Mouse (Mus musculus): ENCODE data around the gene Zdhhc12. TPM values are rescaled to one million over a fixed set of nuclear protein-coding genes. Genes with fewer than 3 reads are reported as not detected.
A peak's percentile ranks its signal among the peaks of the same experiment; 100 is the strongest.

The Zdhhc12 gene
- total RNA-seq, 2 experiments from 2014 or later: 3.9 to 4.7 TPM

GRCm38 (mm10) chr2:30107646-30108045 lies 14.2 kb upstream of the Zdhhc12 start:
- intact Hi-C loops (cut with DNase I): loop anchor here (5.0 kb wide), 1 partner anchor 55 kb away; no protein-coding TSS in a partner anchor

GRCm38 (mm10) chr2:30106364-30106763 lies 12.9 kb upstream of the Zdhhc12 start:
- no peak for DNase-seq (ENCODE audit: low spot score)
- intact Hi-C loops (cut with DNase I): loop anchor here (5.0 kb wide), 1 partner anchor 56 kb away; no protein-coding TSS in a partner anchor

More at GRCm38 (mm10) chr2:30107646-30108045, 14.2 kb upstream of the Zdhhc12 start:
- no peak for DNase-seq (ENCODE audit: low spot score)

GRCm38 (mm10) chr2:30100214-30100613 lies 6.8 kb upstream of the Zdhhc12 start:
- intact Hi-C loops (cut with DNase I): no loop called here
- no peak for DNase-seq (ENCODE audit: low spot score)

- intact Hi-C loops (cut with DNase I): loop anchor here (1.0 kb wide), 1 partner anchor 56 kb away; no protein-coding TSS in a partner anchor
- DNase-seq (ENCODE audit: low spot score): no peak
Measured at GRCm38 (mm10) chr2:30095882-30096527, 2.6 kb upstream of the Zdhhc12 start.

- intact Hi-C loops (cut with DNase I): no loop called here
- DNase-seq (ENCODE audit: low spot score): no peak
Measured at GRCm38 (mm10) chr2:30094208-30094588, 750 bp upstream of the Zdhhc12 start.

- DNase-seq (ENCODE audit: low spot score): no peak
- intact Hi-C loops (cut with DNase I): loop anchor here (2.0 kb wide), 1 partner anchor 16 kb away; the partner anchor contains the start of gene Pkn3
Measured at GRCm38 (mm10) chr2:30092280-30092918, 1.0 kb downstream of the Zdhhc12 start.

GRCm38 (mm10) chr2:30091521-30091920 lies 1.9 kb downstream of the Zdhhc12 start:
- DNase-seq (ENCODE audit: low spot score): no peak
- intact Hi-C loops (cut with DNase I): no loop called here

- intact Hi-C loops (cut with DNase I): no loop called here
Measured at GRCm38 (mm10) chr2:30087310-30087709, 6.1 kb downstream of the Zdhhc12 start.

GRCm38 (mm10) chr2:30084632-30085031 lies 8.8 kb downstream of the Zdhhc12 start:
- intact Hi-C loops (cut with DNase I): no loop called here
- DNase-seq (ENCODE audit: low spot score): no peak

More at GRCm38 (mm10) chr2:30087310-30087709, 6.1 kb downstream of the Zdhhc12 start:
- DNase-seq (ENCODE audit: low spot score): no peak

GRCm38 (mm10) chr2:30084113-30084512 lies 9.3 kb downstream of the Zdhhc12 start:
- no peak for DNase-seq (ENCODE audit: low spot score)
- intact Hi-C loops (cut with DNase I): no loop called here

GRCm38 (mm10) chr2:30080181-30080800 lies 13.2 kb downstream of the Zdhhc12 start:
- intact Hi-C loops (cut with DNase I): no loop called here
- no peak for DNase-seq (ENCODE audit: low spot score)

- intact Hi-C loops (cut with DNase I): loop anchor here (5.0 kb wide), 1 partner anchor 36 kb away; no protein-coding TSS in a partner anchor
- no peak for DNase-seq (ENCODE audit: low spot score)
Measured at GRCm38 (mm10) chr2:30078760-30079159, 14.7 kb downstream of the Zdhhc12 start.

- intact Hi-C loops (cut with DNase I): loop anchor here (5.0 kb wide), 1 partner anchor 36 kb away; no protein-coding TSS in a partner anchor
- DNase-seq (ENCODE audit: low spot score): peak; percentile 69
Measured at GRCm38 (mm10) chr2:30078349-30078712, 15.1 kb downstream of the Zdhhc12 start.

- DNase-seq (ENCODE audit: low spot score): peak; percentile 72
- intact Hi-C loops (cut with DNase I): loop anchor here (2.0 to 5.0 kb wide), 2 partner anchors 15 to 35 kb away; partner anchors contain the start of gene Zdhhc12
Measured at GRCm38 (mm10) chr2:30077502-30078348, 15.7 kb downstream of the Zdhhc12 start, which contains the start of gene Pkn3. Gene Pkn3 (plus strand): TSS chr2:30077684.

- intact Hi-C loops (cut with DNase I): loop anchor here (2.0 to 5.0 kb wide), 2 partner anchors 16 to 35 kb away; partner anchors contain the start of gene Zdhhc12
- DNase-seq (ENCODE audit: low spot score): no peak
Measured at GRCm38 (mm10) chr2:30076959-30077358, 16.5 kb downstream of the Zdhhc12 start.

- DNase-seq (ENCODE audit: low spot score): no peak
- intact Hi-C loops (cut with DNase I): loop anchor here (2.0 to 5.0 kb wide), 2 partner anchors 16 to 34 kb away; partner anchors contain the start of gene Zdhhc12
Measured at GRCm38 (mm10) chr2:30076439-30076838, 17.0 kb downstream of the Zdhhc12 start.

- no peak for DNase-seq (ENCODE audit: low spot score)
- intact Hi-C loops (cut with DNase I): loop anchor here (2.0 to 5.0 kb wide), 2 partner anchors 17 to 33 kb away; partner anchors contain the start of gene Zdhhc12
Measured at GRCm38 (mm10) chr2:30075625-30076024, 17.8 kb downstream of the Zdhhc12 start.

GRCm38 (mm10) chr2:30073285-30073684 lies 20.2 kb downstream of the Zdhhc12 start:
- intact Hi-C loops (cut with DNase I): no loop called here
- DNase-seq (ENCODE audit: low spot score): no peak

GRCm38 (mm10) chr2:30072875-30073274 lies 20.6 kb downstream of the Zdhhc12 start:
- no peak for DNase-seq (ENCODE audit: low spot score)
- intact Hi-C loops (cut with DNase I): no loop called here

All from heart, postnatal 25 days (tissue).